Mouse (Mus musculus) thymus, postnatal 25 days (tissue): ENCODE data around the gene Kank1.

Source experiments
- DNase-seq: peaks from one replicate; pipeline ENCODE4 v3.0.0; 2022

The Kank1 gene

GRCm38 (mm10) chr19:25253198-25253597 is 16.4 kb downstream of the Kank1 start:
- DNase-seq, result no peak

GRCm38 (mm10) chr19:25253628-25254027 is 16.9 kb downstream of the Kank1 start:
- no peak for DNase-seq

- no peak for DNase-seq
These were observed 21.5 kb downstream of the Kank1 start for GRCm38 (mm10) chr19:25258321-25258720.

- no peak for DNase-seq
These were observed 29.4 kb downstream of the Kank1 start for GRCm38 (mm10) chr19:25266181-25266580.

GRCm38 (mm10) chr19:25267247-25267646 is 30.5 kb downstream of the Kank1 start:
- DNase-seq, result no peak

- DNase-seq, result no peak
These were observed 31.8 kb downstream of the Kank1 start for GRCm38 (mm10) chr19:25268532-25268931.

- DNase-seq, result no peak
These were observed 34.8 kb downstream of the Kank1 start for GRCm38 (mm10) chr19:25271591-25271990.

GRCm38 (mm10) chr19:25273179-25273578 is 36.4 kb downstream of the Kank1 start:
- no peak for DNase-seq

- DNase-seq, result no peak
These were observed 40.0 kb downstream of the Kank1 start for GRCm38 (mm10) chr19:25276600-25277395.

GRCm38 (mm10) chr19:25277761-25278160 is 41.0 kb downstream of the Kank1 start:
- DNase-seq, result no peak

GRCm38 (mm10) chr19:25279603-25280002 is 42.8 kb downstream of the Kank1 start:
- DNase-seq, result no peak

GRCm38 (mm10) chr19:25283665-25284064 is 46.9 kb downstream of the Kank1 start:
- no peak for DNase-seq

- DNase-seq, result no peak
These were observed 49.2 kb downstream of the Kank1 start for GRCm38 (mm10) chr19:25285756-25286538.

- no peak for DNase-seq
These were observed 54.3 kb downstream of the Kank1 start for GRCm38 (mm10) chr19:25290991-25291520.

- no peak for DNase-seq
These were observed 58.4 kb downstream of the Kank1 start for GRCm38 (mm10) chr19:25295207-25295606.

GRCm38 (mm10) chr19:25297269-25297668 is 60.5 kb downstream of the Kank1 start:
- no peak for DNase-seq

- DNase-seq, result no peak
These were observed 63.3 kb downstream of the Kank1 start for GRCm38 (mm10) chr19:25299852-25300670.

GRCm38 (mm10) chr19:25301189-25301588 is 64.4 kb downstream of the Kank1 start:
- DNase-seq, result no peak

- DNase-seq, result no peak
These were observed 69.5 kb downstream of the Kank1 start for GRCm38 (mm10) chr19:25306277-25306676.

- no peak for DNase-seq
These were observed 71.4 kb downstream of the Kank1 start for GRCm38 (mm10) chr19:25308156-25308555.

GRCm38 (mm10) chr19:25308763-25309162 is 72.0 kb downstream of the Kank1 start:
- DNase-seq, result no peak

- DNase-seq, result peak; percentile 15
These were observed 74.2 kb downstream of the Kank1 start for GRCm38 (mm10) chr19:25310989-25311388.

GRCm38 (mm10) chr19:25311626-25312025 is 74.9 kb downstream of the Kank1 start:
- DNase-seq, result no peak
